Mouse (Mus musculus): ENCODE results near the gene Sgcd. TPM values are rescaled to one million over a fixed set of nuclear protein-coding genes. Genes with fewer than 3 reads are reported as not detected.
"Not testable (repeated sequence)": the region's sequence is repeated elsewhere in the genome, so short reads cannot be mapped to it uniquely, and the experiment has no call there.

Gene Sgcd
- polyA plus RNA-seq, 1 experiment from 2014 or later: 1.2 TPM

GRCm38 (mm10) chr11:47804101-47804715 is 184.6 kb downstream of the Sgcd start:
- Histone ChIP-seq H3K4me3 (ENCODE audit: low read depth, low read length) (no peak overlapping the region), H3K4me2 (replicated peaks; ENCODE audit: low read depth, low read length) (no peak overlapping the region), H3K27ac (ENCODE audit: low read length) (no peak overlapping the region), H3K4me1 (ENCODE audit: insufficient read depth, low read depth, low read length) (no peaks in the 10 kb centered on the region), H3K9me3 (ENCODE audit: low read length) (no peaks in the 10 kb centered on the region), H3K36me3 (ENCODE audit: insufficient read depth, low read length) (no peaks in the 10 kb centered on the region), H3K27me3 (replicated peaks; ENCODE audit: insufficient read depth, low read length) (no peaks in the 10 kb centered on the region), H3K9ac (replicated peaks; ENCODE audit: low read depth) (no peak overlapping the region)
- ATAC-seq (no peak), DNase-seq (ENCODE audit: low spot score) (no peak)
- TF ChIP-seq EP300 (IDR thresholded peaks at IDR 0.05) (no peak), CTCF (IDR thresholded peaks at IDR 0.05) (no peak)
- WGBS: 80% methylated on average over 6 of the region's 6 CpGs

GRCm38 (mm10) chr11:47777916-47778226 is 210.9 kb downstream of the Sgcd start:
- no peaks in the 10 kb centered on the region for H3K4me1 ChIP-seq (ENCODE audit: insufficient read depth, low read depth, low read length)
- H3K4me3 ChIP-seq (ENCODE audit: low read depth, low read length): no peak overlapping the region
- WGBS: 61% methylated on average over 4 of the region's 4 CpGs
- DNase-seq (ENCODE audit: low spot score) (no peak), ATAC-seq (no peak)
- H3K27me3 ChIP-seq (replicated peaks; ENCODE audit: insufficient read depth, low read length): no peaks in the 10 kb centered on the region
- H3K4me2 ChIP-seq (replicated peaks; ENCODE audit: low read depth, low read length): no peak overlapping the region
- TF ChIP-seq EP300 (IDR thresholded peaks at IDR 0.05): no peak
- no peak for TF ChIP-seq CTCF (IDR thresholded peaks at IDR 0.05)
- H3K9me3 ChIP-seq (ENCODE audit: low read length): no peaks in the 10 kb centered on the region
- no peak overlapping the region for H3K9ac ChIP-seq (replicated peaks; ENCODE audit: low read depth)
- no peak overlapping the region for H3K27ac ChIP-seq (ENCODE audit: low read length)
- no peaks in the 10 kb centered on the region for H3K36me3 ChIP-seq (ENCODE audit: insufficient read depth, low read length)

GRCm38 (mm10) chr11:47777226-47777915 is 211.4 kb downstream of the Sgcd start:
- H3K4me3 ChIP-seq (ENCODE audit: low read depth, low read length): no peak overlapping the region
- H3K27me3 ChIP-seq (replicated peaks; ENCODE audit: insufficient read depth, low read length): no peaks in the 10 kb centered on the region
- H3K9me3 ChIP-seq (ENCODE audit: low read length): no peaks in the 10 kb centered on the region
- no peak overlapping the region for H3K27ac ChIP-seq (ENCODE audit: low read length)
- H3K36me3 ChIP-seq (ENCODE audit: insufficient read depth, low read length): no peaks in the 10 kb centered on the region
- WGBS: 69% methylated on average over 4 of the region's 4 CpGs
- TF ChIP-seq EP300 (IDR thresholded peaks at IDR 0.05): no peak
- TF ChIP-seq CTCF (IDR thresholded peaks at IDR 0.05): no peak
- DNase-seq (ENCODE audit: low spot score) (no peak), ATAC-seq (no peak)
- no peak overlapping the region for H3K4me2 ChIP-seq (replicated peaks; ENCODE audit: low read depth, low read length)
- no peak overlapping the region for H3K9ac ChIP-seq (replicated peaks; ENCODE audit: low read depth)
- no peaks in the 10 kb centered on the region for H3K4me1 ChIP-seq (ENCODE audit: insufficient read depth, low read depth, low read length)

GRCm38 (mm10) chr11:47776019-47776418 is 212.8 kb downstream of the Sgcd start:
- no peak overlapping the region for H3K4me2 ChIP-seq (replicated peaks; ENCODE audit: low read depth, low read length)
- no peak for ATAC-seq
- WGBS: 28% methylated on average over 1 of the region's 1 CpGs

GRCm38 (mm10) chr11:47765859-47766258 is 222.9 kb downstream of the Sgcd start:
- no peaks in the 10 kb centered on the region for H3K4me1 ChIP-seq (ENCODE audit: insufficient read depth, low read depth, low read length)
- 27% methylated on average over 2 of the region's 2 CpGs for WGBS
- H3K9ac ChIP-seq (replicated peaks; ENCODE audit: low read depth): no peak overlapping the region
- H3K9me3 ChIP-seq (ENCODE audit: low read length): no peaks in the 10 kb centered on the region
- TF ChIP-seq CTCF (IDR thresholded peaks at IDR 0.05) (no peak), EP300 (IDR thresholded peaks at IDR 0.05) (no peak)
- no peaks in the 10 kb centered on the region for H3K36me3 ChIP-seq (ENCODE audit: insufficient read depth, low read length)
- ATAC-seq (no peak), DNase-seq (ENCODE audit: low spot score) (no peak)
- H3K4me3 ChIP-seq (ENCODE audit: low read depth, low read length): no peak overlapping the region
- no peak overlapping the region for H3K4me2 ChIP-seq (replicated peaks; ENCODE audit: low read depth, low read length)
- H3K27me3 ChIP-seq (replicated peaks; ENCODE audit: insufficient read depth, low read length): no peaks in the 10 kb centered on the region
- no peak overlapping the region for H3K27ac ChIP-seq (ENCODE audit: low read length)

More at GRCm38 (mm10) chr11:47776019-47776418, 212.8 kb downstream of the Sgcd start:
- Histone ChIP-seq H3K9me3 (ENCODE audit: low read length) (no peaks in the 10 kb centered on the region), H3K36me3 (ENCODE audit: insufficient read depth, low read length) (no peaks in the 10 kb centered on the region), H3K27ac (ENCODE audit: low read length) (no peak overlapping the region), H3K9ac (replicated peaks; ENCODE audit: low read depth) (no peak overlapping the region), H3K4me3 (ENCODE audit: low read depth, low read length) (no peak overlapping the region), H3K27me3 (replicated peaks; ENCODE audit: insufficient read depth, low read length) (no peaks in the 10 kb centered on the region), H3K4me1 (ENCODE audit: insufficient read depth, low read depth, low read length) (no peaks in the 10 kb centered on the region)
- TF ChIP-seq EP300 (IDR thresholded peaks at IDR 0.05) (no peak), CTCF (IDR thresholded peaks at IDR 0.05) (no peak)
- no peak for DNase-seq (ENCODE audit: low spot score)

- DNase-seq (ENCODE audit: low spot score); H3K4me1 ChIP-seq (ENCODE audit: insufficient read depth, low read depth, low read length); H3K27me3 ChIP-seq (replicated peaks; ENCODE audit: insufficient read depth, low read length); ATAC-seq; H3K4me2 ChIP-seq (replicated peaks; ENCODE audit: low read depth, low read length); H3K36me3 ChIP-seq (ENCODE audit: insufficient read depth, low read length); H3K9ac ChIP-seq (replicated peaks; ENCODE audit: low read depth); H3K27ac ChIP-seq (ENCODE audit: low read length); H3K4me3 ChIP-seq (ENCODE audit: low read depth, low read length); H3K9me3 ChIP-seq (ENCODE audit: low read length): not testable (repeated sequence)
- 78% methylated on average over 3 of the region's 3 CpGs for WGBS
Measured at GRCm38 (mm10) chr11:47763569-47763968, 225.2 kb downstream of the Sgcd start.

Measured in lung, postnatal 0 days (tissue).